Comparison of ENCODE assay signal across 8 mouse cellular contexts in genomic region chr13:100832741-100833639, GRCm38 (mm10). TPM values are rescaled to one million over a fixed set of nuclear protein-coding genes. Genes with fewer than 3 reads are reported as not detected.
DNase-seq lines count a peak whose midpoint lies in the region; ATAC-seq lines count a peak whose summit lies in the region.

Slc30a5 (minus strand) TSS chr13:100833427.

- DNase-seq in CD4-positive, CD25-positive, alpha-beta regulatory T cell, adult 2 months (ENCODE audit: low read depth, low spot score), result peak; percentile 100
- DNase-seq in fat pad, adult 2 months (ENCODE audit: extremely low read depth, low read depth, low spot score), result peak; percentile 63
- DNase-seq in kidney, postnatal 10 days, result peak; percentile 100
- peak; percentile 99 to 100 for DNase-seq in natural killer cell, adult 2 months (ENCODE audit: low spot score in 2 of 2)

- H3K4me1 ChIP-seq in brown adipose tissue, adult 24 weeks (ENCODE audit: control insufficient read depth, insufficient read depth, insufficient read length, low read length), result peaks cover 8% of the 10 kb centered on the region
- H3K4me1 ChIP-seq in heart, embryonic 13.5 days, result peaks cover 23% of the 10 kb centered on the region
- H3K4me1 ChIP-seq in liver, embryonic 12.5 days, result peaks cover 27% of the 10 kb centered on the region
- peaks cover 11% of the 10 kb centered on the region for H3K4me1 ChIP-seq in stomach, embryonic 15.5 days

- no peaks in the 10 kb centered on the region; the same call in 1 of the 2 replicates for H3K27me3 ChIP-seq in heart, embryonic 13.5 days (replicated peaks)
- H3K27me3 ChIP-seq in liver, embryonic 12.5 days (replicated peaks), result peaks cover 8% of the 10 kb centered on the region; the same call in 1 of the 2 replicates
- no peaks in the 10 kb centered on the region for H3K27me3 ChIP-seq in stomach, embryonic 15.5 days (replicated peaks)

- H3K4me2 ChIP-seq in heart, embryonic 13.5 days, result peak within 1 kb of the TSS; percentile 91
- H3K4me2 ChIP-seq in liver, embryonic 12.5 days, result peak within 1 kb of the TSS; percentile 82
- H3K4me2 ChIP-seq in stomach, embryonic 15.5 days, result peak within 1 kb of the TSS; percentile 56

- no peaks in the 10 kb centered on the region for H3K9me3 ChIP-seq in heart, embryonic 13.5 days
- no peaks in the 10 kb centered on the region for H3K9me3 ChIP-seq in liver, embryonic 12.5 days (replicated peaks)
- H3K9me3 ChIP-seq in stomach, embryonic 15.5 days, result no peaks in the 10 kb centered on the region

- H3K27ac ChIP-seq in brown adipose tissue, adult 24 weeks (replicated peaks; ENCODE audit: low read depth, low read length), result peak within 1 kb of the TSS; percentile 67
- peak within 1 kb of the TSS; percentile 94 for H3K27ac ChIP-seq in heart, embryonic 13.5 days (replicated peaks)
- peak within 1 kb of the TSS; percentile 97 for H3K27ac ChIP-seq in liver, embryonic 12.5 days
- peak within 1 kb of the TSS; percentile 95 for H3K27ac ChIP-seq in stomach, embryonic 15.5 days

- peaks cover 4% of the 10 kb centered on the region for H3K36me3 ChIP-seq in heart, embryonic 13.5 days
- H3K36me3 ChIP-seq in liver, embryonic 12.5 days, result peaks cover 10% of the 10 kb centered on the region
- H3K36me3 ChIP-seq in stomach, embryonic 15.5 days, result no peaks in the 10 kb centered on the region

- H3K4me3 ChIP-seq in brown adipose tissue, adult 24 weeks (ENCODE audit: insufficient read depth, low read depth, low read length), result peak within 1 kb of the TSS; percentile 72
- H3K4me3 ChIP-seq in heart, embryonic 13.5 days, result peak within 1 kb of the TSS; percentile 98
- H3K4me3 ChIP-seq in liver, embryonic 12.5 days, result peak within 1 kb of the TSS; percentile 99
- H3K4me3 ChIP-seq in stomach, embryonic 15.5 days (replicated peaks), result peak within 1 kb of the TSS; percentile 96

- WGBS in heart, embryonic 13.5 days, result 0% methylated on average over 93 of the region's 94 CpGs
- under 1% methylated on average over 94 of the region's 94 CpGs for WGBS in liver, embryonic 12.5 days (ENCODE audit: insufficient replicate concordance)
- under 1% methylated on average over 84 of the region's 94 CpGs for WGBS in stomach, embryonic 15.5 days

- ATAC-seq in heart, embryonic 13.5 days (ENCODE audit: extremely low read depth, insufficient number of reproducible peaks, low FRiP score, low TSS enrichment), result peak; percentile 98
- peak; percentile 98 for ATAC-seq in liver, embryonic 12.5 days
- ATAC-seq in stomach, embryonic 15.5 days (ENCODE audit: insufficient read depth, low FRiP score, low read depth), result peak; percentile 98

- H3K9ac ChIP-seq in heart, embryonic 13.5 days, result peak within 1 kb of the TSS; percentile 98
- peak within 1 kb of the TSS; percentile 97 for H3K9ac ChIP-seq in liver, embryonic 12.5 days
- peak within 1 kb of the TSS; percentile 97 for H3K9ac ChIP-seq in stomach, embryonic 15.5 days

RNA-seq across cellular contexts. Expression of gene Slc30a5, which starts in this region (rescaled TPM):
- 16.9 and 29.9 TPM in 2 replicates for polyA plus RNA-seq in brown adipose tissue, adult 24 weeks (2012; ENCODE audit: insufficient read depth, insufficient read length, missing spikeins)
- polyA plus RNA-seq in heart, embryonic 13.5 days (2015; fragmentation: Nextera tagmentation; extraction: Ambion mirVana), result 31.0 and 31.3 TPM in 2 replicates
- polyA plus RNA-seq in liver, embryonic 12.5 days (2016; fragmentation: Nextera tagmentation; extraction: Ambion mirVana), result 40.8 and 45.1 TPM in 2 replicates
- polyA plus RNA-seq in stomach, embryonic 15.5 days (2015; fragmentation: Nextera tagmentation; extraction: Ambion mirVana), result 58.4 and 64.3 TPM in 2 replicates

Comparison
In these comparisons a context has a peak if more than half of its experiments do, and no peak if none do; other contexts are left out.
1. Peak in every context shown above with its lines: DNase-seq, ATAC-seq, H3K4me3 ChIP-seq and H3K27ac ChIP-seq.